Mouse (Mus musculus) limb, embryonic 13.5 days (tissue): ENCODE results near the gene Ppp1r1a. TPM values are rescaled to one million over a fixed set of nuclear protein-coding genes. Genes with fewer than 3 reads are reported as not detected.

Experiments
- ATAC-seq: fragments of 200-750 bp; cut with Nextera tagmentation; 2 replicates; pipeline ENCODE4 v1.8.0; 2017; ENCODE audit warnings: low read depth, moderate number of reproducible peaks, moderate TSS enrichment; ENCODE audit not compliant: low FRiP score
- H3K27ac ChIP-seq: fragments of 300-500 bp; sonication (generic); 2 replicates; pipeline ENCODE4 v1.5.1; 2015; ENCODE audit warnings: inconsistent platforms, mild to moderate bottlenecking, moderate library complexity
- H3K27me3 ChIP-seq: fragments of 300-500 bp; sonication (generic); 2 replicates; pipeline ENCODE4 v1.6.1; 2015; ENCODE audit warnings: mild to moderate bottlenecking, inconsistent platforms
- H3K36me3 ChIP-seq: fragments of 300-500 bp; sonication (generic); 2 replicates; pipeline ENCODE4 v1.6.1; 2015; ENCODE audit warnings: inconsistent platforms, mild to moderate bottlenecking, moderate library complexity
- H3K4me1 ChIP-seq: fragments of 300-500 bp; sonication (generic); 2 replicates; pipeline ENCODE4 v1.6.1; 2015; ENCODE audit warnings: inconsistent platforms
- H3K4me2 ChIP-seq: fragments of 300-500 bp; sonication (generic); replicated peaks from 2 replicates; pipeline ENCODE4 v1.6.1; 2015; ENCODE audit warnings: inconsistent platforms, mild to moderate bottlenecking, moderate library complexity
- H3K4me3 ChIP-seq: fragments of 300-500 bp; sonication (generic); 2 replicates; pipeline ENCODE4 v1.5.1; 2015; ENCODE audit warnings: moderate library complexity, mild to moderate bottlenecking, inconsistent platforms
- H3K9ac ChIP-seq: fragments of 300-500 bp; sonication (generic); 2 replicates; pipeline ENCODE4 v1.6.1; 2015; ENCODE audit warnings: mild to moderate bottlenecking, inconsistent platforms
- H3K9me3 ChIP-seq: fragments of 300-500 bp; sonication (generic); 2 replicates; pipeline ENCODE4 v1.6.1; 2016; ENCODE audit warnings: inconsistent platforms
- WGBS: fragments of 180-500 bp; shearing (Covaris S2); methylation state at CpG from one replicate; pipeline ENCODE4 v1.1.7; 2015; 5-methylcytosine and 5-hydroxymethylcytosine counted together
- polyA plus RNA-seq: library from polyadenylated mRNA; unstranded; fragments of >200 nt; fragmentation: Nextera tagmentation; extraction: Ambion mirVana; gene quantifications from 2 replicates; pipeline ENCODE4 v1.2.1, GENCODE M21; 2015

The Ppp1r1a gene
- polyA plus RNA-seq, 1 experiment from 2014 or later: 7.6 TPM

GRCm38 (mm10) chr15:103535786-103536185, 2.0 kb downstream of the Ppp1r1a start:
- no peak overlapping the region for H3K4me3 ChIP-seq
- no peak overlapping the region for H3K27ac ChIP-seq
- no peaks in the 10 kb centered on the region for H3K9me3 ChIP-seq
- no peak overlapping the region for H3K4me2 ChIP-seq
- H3K9ac ChIP-seq: no peak overlapping the region
- H3K36me3 ChIP-seq: no peaks in the 10 kb centered on the region
- peaks cover 23% of the 10 kb centered on the region for H3K4me1 ChIP-seq
- WGBS: 74% methylated on average over 1 of the region's 1 CpGs
- peaks cover 56% of the 10 kb centered on the region for H3K27me3 ChIP-seq
- no peak for ATAC-seq

- WGBS: 94% methylated on average over 2 of the region's 2 CpGs
- Histone ChIP-seq H3K4me1 (peaks cover 23% of the 10 kb centered on the region), H3K4me2 (no peak overlapping the region), H3K27ac (no peak overlapping the region), H3K36me3 (no peaks in the 10 kb centered on the region), H3K9me3 (no peaks in the 10 kb centered on the region), H3K4me3 (no peak overlapping the region), H3K9ac (no peak overlapping the region), H3K27me3 (peaks cover 49% of the 10 kb centered on the region)
- ATAC-seq: no peak
Measured at GRCm38 (mm10) chr15:103535030-103535429, 2.8 kb downstream of the Ppp1r1a start.

DNA sequence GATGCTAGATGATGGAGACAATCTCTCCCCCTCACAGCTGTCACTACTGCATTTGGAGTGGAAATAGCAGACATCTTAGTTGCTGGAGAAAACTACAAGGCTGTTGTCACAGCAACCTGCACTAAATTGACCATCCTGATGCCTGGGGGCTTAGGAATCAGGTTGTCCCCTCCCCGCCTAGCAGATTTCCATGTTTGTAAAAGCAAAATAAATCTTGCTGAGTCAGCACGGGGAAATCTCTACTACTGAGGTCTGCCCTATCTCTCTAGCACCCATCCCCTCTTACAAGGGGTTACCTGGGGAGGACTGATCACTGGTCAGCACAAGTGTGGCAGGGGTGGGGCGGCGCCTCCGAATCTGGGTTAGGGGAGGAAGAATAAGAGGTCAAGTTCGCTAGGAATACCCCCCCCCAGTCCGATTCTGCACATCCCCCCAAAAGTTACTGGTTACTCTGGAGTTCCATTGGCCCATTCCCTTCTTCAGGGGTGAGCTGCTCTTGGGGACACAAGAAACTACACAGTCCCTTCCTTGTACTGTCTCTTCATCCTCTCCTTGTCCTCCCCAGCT, 3.7 kb downstream of the Ppp1r1a start:
- peaks cover 44% of the 10 kb centered on the region for H3K27me3 ChIP-seq
- WGBS: 77% methylated on average over 7 of the region's 7 CpGs
- ATAC-seq: no peak

DNA sequence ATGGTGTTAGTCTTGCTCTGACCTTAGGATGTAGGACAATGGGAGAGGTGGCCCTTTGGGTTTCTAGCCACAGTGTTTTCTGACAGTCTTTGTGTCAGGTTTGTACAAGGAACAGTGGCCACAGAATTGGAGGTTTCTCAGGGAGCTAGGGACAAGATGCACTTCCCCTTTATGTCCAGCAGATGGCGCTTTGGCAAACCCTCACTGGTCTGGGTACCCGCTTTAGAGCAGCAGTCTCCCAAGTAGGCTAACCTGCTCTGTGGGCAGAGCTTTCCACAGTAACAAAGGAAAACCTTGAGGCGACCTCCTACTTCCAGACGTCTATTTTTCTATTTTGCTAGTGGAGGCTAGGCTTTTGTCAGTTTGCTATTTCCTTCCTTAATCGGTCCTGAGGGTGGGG, 7.4 kb downstream of the Ppp1r1a start:
- peak; percentile 39; the same call in 1 of the 2 replicates for ATAC-seq
- peaks cover 13% of the 10 kb centered on the region for H3K27me3 ChIP-seq
- WGBS: 9% methylated on average over 5 of the region's 5 CpGs
- H3K4me2 ChIP-seq: no peak overlapping the region
- no peak overlapping the region for H3K4me3 ChIP-seq
- no peak overlapping the region for H3K27ac ChIP-seq
- H3K9me3 ChIP-seq: no peaks in the 10 kb centered on the region
- no peaks in the 10 kb centered on the region for H3K36me3 ChIP-seq
- no peaks in the 10 kb centered on the region for H3K4me1 ChIP-seq
- H3K9ac ChIP-seq: no peak overlapping the region

More for the DNA sequence above, 3.7 kb downstream of the Ppp1r1a start:
- H3K9me3 ChIP-seq: no peaks in the 10 kb centered on the region
- no peak overlapping the region for H3K9ac ChIP-seq
- no peaks in the 10 kb centered on the region for H3K36me3 ChIP-seq
- H3K4me1 ChIP-seq: peaks cover 23% of the 10 kb centered on the region
- no peak overlapping the region for H3K27ac ChIP-seq
- no peak overlapping the region for H3K4me2 ChIP-seq
- H3K4me3 ChIP-seq: no peak overlapping the region

DNA sequence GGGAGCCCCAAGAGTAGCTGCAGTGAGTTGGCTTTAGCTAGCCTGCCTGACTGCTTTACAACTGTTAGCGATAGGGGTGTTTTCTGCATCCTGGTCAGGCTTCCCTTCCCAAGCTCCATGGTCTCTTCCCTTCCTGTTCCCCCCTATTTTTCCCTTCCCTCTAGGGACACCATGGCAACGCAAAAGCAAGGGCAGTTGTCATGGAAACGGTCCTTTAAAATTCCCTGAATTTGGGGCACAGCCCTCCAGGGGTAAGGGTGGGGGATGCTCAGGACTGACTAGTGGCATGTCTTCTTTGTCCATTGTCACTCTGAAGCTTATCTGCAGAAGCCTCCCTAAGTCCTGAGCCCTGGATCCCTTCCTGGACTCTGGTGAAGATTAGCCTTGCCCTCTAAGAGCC, 14.6 kb downstream of the Ppp1r1a start:
- 59% methylated on average over 3 of the region's 3 CpGs for WGBS
- Histone ChIP-seq H3K9ac (no peak overlapping the region), H3K4me1 (peaks cover 18% of the 10 kb centered on the region), H3K4me2 (no peak overlapping the region), H3K36me3 (no peaks in the 10 kb centered on the region), H3K4me3 (no peak overlapping the region), H3K9me3 (no peaks in the 10 kb centered on the region), H3K27me3 (no peaks in the 10 kb centered on the region), H3K27ac (no peak overlapping the region)
- ATAC-seq: no peak

DNA sequence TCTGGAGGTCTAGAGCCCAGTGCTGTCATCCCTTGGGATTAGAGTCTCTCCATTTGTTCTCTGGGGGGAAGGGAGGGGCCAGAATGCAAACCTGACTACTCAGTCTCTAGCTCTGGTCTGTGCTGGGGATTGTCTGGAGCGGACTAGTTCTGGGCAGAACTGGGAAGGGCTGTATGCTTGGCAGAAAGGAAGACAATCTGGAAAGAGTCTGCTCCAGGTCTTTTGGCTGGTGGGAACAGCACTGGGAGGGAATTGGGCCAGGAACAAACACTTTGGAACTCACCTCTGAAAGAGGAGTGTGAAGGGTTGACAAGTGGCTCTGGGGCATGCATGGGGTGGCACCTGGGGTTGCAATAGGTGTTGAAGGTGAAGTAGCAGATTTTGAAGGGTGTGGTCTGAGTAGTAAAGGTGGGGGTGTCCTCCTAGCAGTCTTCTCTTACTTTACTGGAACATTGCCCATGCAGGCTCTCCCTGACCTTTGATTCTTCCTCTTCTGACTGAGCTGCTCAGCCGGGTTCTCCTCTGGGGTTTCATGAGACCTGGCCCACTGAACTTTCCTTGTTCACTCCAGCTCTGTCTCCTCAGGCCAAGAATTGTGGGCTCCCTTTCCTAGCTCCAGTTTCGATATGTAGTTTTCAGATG, 15.2 kb downstream of the Ppp1r1a start:
- no peak for ATAC-seq
- Histone ChIP-seq H3K27ac (no peak overlapping the region), H3K4me2 (no peak overlapping the region), H3K27me3 (no peaks in the 10 kb centered on the region), H3K9me3 (no peaks in the 10 kb centered on the region), H3K9ac (no peak overlapping the region), H3K4me3 (no peak overlapping the region), H3K4me1 (peaks cover 18% of the 10 kb centered on the region), H3K36me3 (no peaks in the 10 kb centered on the region)
- WGBS: 67% methylated on average over 3 of the region's 3 CpGs

DNA sequence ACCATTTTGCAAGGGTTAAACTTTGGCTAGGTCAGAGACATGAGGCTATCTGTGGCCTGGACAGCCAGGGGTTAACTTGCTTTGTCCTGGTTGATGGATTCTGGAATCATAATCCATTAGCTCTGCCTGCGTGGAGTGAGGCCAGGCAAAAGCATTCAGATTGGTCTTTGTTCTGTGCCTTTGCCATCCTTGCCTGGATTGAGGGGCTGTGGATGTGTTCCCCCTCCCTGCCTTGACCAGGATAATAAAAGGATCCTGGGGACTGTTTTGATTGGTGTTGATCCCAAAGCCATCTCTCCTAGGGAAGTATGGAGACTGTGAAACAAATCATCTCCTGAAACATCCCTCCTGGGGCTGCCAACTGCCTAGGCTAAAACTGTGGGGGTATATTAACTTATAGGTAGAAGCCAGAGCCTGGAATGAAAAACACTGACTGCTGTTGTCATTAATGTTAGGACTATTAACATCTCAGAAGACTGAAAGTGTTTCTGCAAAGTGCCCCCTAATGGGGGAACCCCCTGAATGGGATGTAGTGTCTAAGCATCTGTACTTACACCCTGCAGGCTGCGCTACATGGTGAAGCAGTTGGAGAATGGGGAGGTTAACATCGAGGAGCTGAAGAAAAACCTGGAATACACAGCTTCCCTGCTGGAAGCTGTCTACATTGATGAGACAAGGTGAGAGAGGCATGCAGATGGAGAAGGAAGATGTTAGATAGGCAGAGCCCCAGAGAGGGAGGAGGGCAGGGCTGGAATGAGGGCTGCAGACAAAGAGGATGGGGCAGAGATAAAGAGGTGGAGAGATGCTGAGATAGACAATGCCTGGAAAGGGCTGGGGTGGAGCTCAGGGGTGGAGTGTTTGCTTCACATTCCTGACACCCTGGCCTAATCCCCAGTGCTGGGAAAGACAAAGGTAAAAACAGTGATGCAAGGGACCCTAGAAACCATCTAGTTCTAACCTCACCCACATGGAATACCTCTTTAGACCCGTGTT, 18.1 kb downstream of the Ppp1r1a start:
- H3K27ac ChIP-seq: no peak overlapping the region
- no peak overlapping the region for H3K9ac ChIP-seq

GRCm38 (mm10) chr15:103518600-103519385, 19.0 kb downstream of the Ppp1r1a start:
- Histone ChIP-seq H3K27me3 (no peaks in the 10 kb centered on the region), H3K4me2 (no peak overlapping the region), H3K9ac (no peak overlapping the region), H3K27ac (no peak overlapping the region; the same call in 1 of the 2 replicates), H3K4me1 (peaks cover 28% of the 10 kb centered on the region), H3K36me3 (no peaks in the 10 kb centered on the region), H3K4me3 (no peak overlapping the region), H3K9me3 (no peaks in the 10 kb centered on the region)
- WGBS: 21% methylated on average over 5 of the region's 5 CpGs
- no peak for ATAC-seq

More for the DNA sequence above, 18.1 kb downstream of the Ppp1r1a start:
- H3K4me2 ChIP-seq: no peak overlapping the region
- 36% methylated on average over 4 of the region's 4 CpGs for WGBS
- peaks cover 21% of the 10 kb centered on the region for H3K4me1 ChIP-seq
- ATAC-seq: 0 out of 2 replicates have a peak, but pooled peaks have one; percentile 42
- H3K9me3 ChIP-seq: no peaks in the 10 kb centered on the region
- no peak overlapping the region for H3K4me3 ChIP-seq
- H3K27me3 ChIP-seq: no peaks in the 10 kb centered on the region
- no peaks in the 10 kb centered on the region for H3K36me3 ChIP-seq

DNA sequence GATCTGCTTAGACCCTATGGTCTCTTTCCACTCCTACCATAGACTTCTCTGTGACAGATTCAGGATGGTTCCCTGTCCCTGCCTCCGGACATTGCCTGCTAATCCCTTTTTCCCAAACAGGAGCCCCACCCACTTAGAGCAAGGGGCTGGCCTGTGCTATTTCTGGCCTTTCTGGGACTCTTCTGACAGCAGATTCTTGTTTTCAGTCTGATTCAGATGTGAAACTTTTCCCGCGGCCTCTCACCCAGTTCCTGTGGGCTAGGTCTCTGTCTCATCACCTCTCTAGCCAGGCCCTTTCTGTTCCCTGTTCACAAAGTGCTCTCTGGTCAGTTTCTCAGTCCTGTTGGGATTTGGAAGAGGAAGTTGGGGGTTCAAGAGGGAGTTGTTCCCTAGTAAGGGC, 22.9 kb downstream of the Ppp1r1a start:
- ATAC-seq: no peak

DNA sequence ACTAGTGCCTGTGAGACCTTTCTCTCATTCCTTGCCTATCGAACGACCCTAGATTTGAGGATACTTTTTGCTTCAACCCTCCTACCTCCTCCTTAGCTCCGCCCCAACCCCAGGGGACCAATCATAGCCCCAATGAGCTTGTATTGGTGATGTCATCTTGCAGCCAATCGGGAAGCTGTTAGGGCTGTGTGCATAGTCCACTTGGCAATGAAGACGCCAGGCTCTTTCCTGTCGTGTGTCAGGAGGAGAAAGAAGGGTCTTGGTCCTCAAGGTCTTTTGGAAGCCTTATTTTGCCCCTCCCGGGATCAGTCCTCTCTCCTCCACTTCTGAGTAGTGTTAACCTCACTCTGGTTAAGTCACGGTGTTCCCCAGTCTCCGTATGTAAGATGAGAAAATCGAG, 23.7 kb downstream of the Ppp1r1a start:
- ATAC-seq: peak; percentile 87
- WGBS: 4% methylated on average over 10 of the region's 10 CpGs
- Histone ChIP-seq H3K27ac (no peak overlapping the region; the same call in 1 of the 2 replicates), H3K36me3 (no peaks in the 10 kb centered on the region), H3K9ac (peak overlapping the region; percentile 46; the same call in 1 of the 2 replicates), H3K4me1 (peaks cover 26% of the 10 kb centered on the region), H3K4me3 (peak overlapping the region; percentile 39), H3K27me3 (peaks cover 18% of the 10 kb centered on the region; the same call in 1 of the 2 replicates), H3K4me2 (peak overlapping the region; percentile 63), H3K9me3 (no peaks in the 10 kb centered on the region)

More for the DNA sequence above, 22.9 kb downstream of the Ppp1r1a start:
- 48% methylated on average over 3 of the region's 3 CpGs for WGBS
- no peak overlapping the region for H3K27ac ChIP-seq
- no peaks in the 10 kb centered on the region for H3K36me3 ChIP-seq
- peak overlapping the region; percentile 14; the same call in 1 of the 2 replicates for H3K9ac ChIP-seq
- H3K27me3 ChIP-seq: peaks cover 12% of the 10 kb centered on the region; the same call in 1 of the 2 replicates
- peaks cover 34% of the 10 kb centered on the region for H3K4me1 ChIP-seq
- peak overlapping the region; percentile 63 for H3K4me2 ChIP-seq
- H3K4me3 ChIP-seq: peak overlapping the region; percentile 16; the same call in 1 of the 2 replicates
- no peaks in the 10 kb centered on the region for H3K9me3 ChIP-seq

GRCm38 (mm10) chr15:103513621-103514031, 24.2 kb downstream of the Ppp1r1a start:
- Histone ChIP-seq H3K4me3 (peak overlapping the region; percentile 39), H3K27me3 (peaks cover 22% of the 10 kb centered on the region; the same call in 1 of the 2 replicates), H3K4me1 (peaks cover 21% of the 10 kb centered on the region), H3K9ac (peak overlapping the region; percentile 46; the same call in 1 of the 2 replicates), H3K9me3 (no peaks in the 10 kb centered on the region), H3K27ac (no peak overlapping the region; the same call in 1 of the 2 replicates), H3K36me3 (no peaks in the 10 kb centered on the region), H3K4me2 (peak overlapping the region; percentile 63)
- WGBS: 5% methylated on average over 7 of the region's 7 CpGs
- ATAC-seq: 0 out of 2 replicates have a peak, but pooled peaks have one; percentile 11
